Mouse (Mus musculus) hindbrain, embryonic 16.5 days (tissue): Measurements from ENCODE around the gene Ppp1cc. TPM values are rescaled to one million over a fixed set of nuclear protein-coding genes. Genes with fewer than 3 reads are reported as not detected.

Experiments used
- ATAC-seq: fragments of 200-750 bp; cut with Nextera tagmentation; 2 replicates; pipeline ENCODE4 v1.8.0; 2017; ENCODE audit warnings: moderate TSS enrichment, moderate library complexity
- H3K27ac ChIP-seq: fragments of 300-500 bp; sonication (generic); 2 replicates; pipeline ENCODE4 v1.5.1; 2014; ENCODE audit warnings: low read depth, mild to moderate bottlenecking, control low read depth, low read length, moderate library complexity
- H3K27me3 ChIP-seq: fragments of 300-500 bp; sonication (generic); replicated peaks from 2 replicates; pipeline ENCODE4 v1.6.1; 2014; ENCODE audit warnings: low read length; ENCODE audit not compliant: control insufficient read depth, insufficient read depth
- H3K36me3 ChIP-seq: fragments of 300-500 bp; sonication (generic); 2 replicates; pipeline ENCODE4 v1.6.1; 2014; ENCODE audit warnings: mild to moderate bottlenecking, low read length, moderate library complexity, mixed read lengths; ENCODE audit not compliant: control insufficient read depth, insufficient read depth
- H3K4me1 ChIP-seq: fragments of 300-500 bp; sonication (generic); 2 replicates; pipeline ENCODE4 v1.6.1; 2014; ENCODE audit warnings: low read depth, low read length; ENCODE audit not compliant: control insufficient read depth, insufficient read depth
- H3K4me2 ChIP-seq: fragments of 300-500 bp; sonication (generic); 2 replicates; pipeline ENCODE4 v1.6.1; 2014; ENCODE audit warnings: mild to moderate bottlenecking, low read length, control low read depth, moderate library complexity
- H3K4me3 ChIP-seq: fragments of 300-500 bp; sonication (generic); 2 replicates; pipeline ENCODE4 v1.5.1; 2014; ENCODE audit warnings: mild to moderate bottlenecking, low read length, control low read depth, moderate library complexity
- H3K9ac ChIP-seq: fragments of 300-500 bp; sonication (generic); 2 replicates; pipeline ENCODE4 v1.6.1; 2014; ENCODE audit warnings: low read depth, mild to moderate bottlenecking, control low read depth, low read length, moderate library complexity
- H3K9me3 ChIP-seq: fragments of 300-500 bp; sonication (generic); 2 replicates; pipeline ENCODE4 v1.6.1; 2014; ENCODE audit warnings: mild to moderate bottlenecking, low read length, moderate library complexity; ENCODE audit not compliant: control insufficient read depth
- WGBS: fragments of 180-500 bp; shearing (Covaris S2); extraction: QIAGEN DNeasy Blood & Tissue Kit; methylation state at CpG from one replicate; pipeline ENCODE4 v1.1.7; 2014; 5-methylcytosine and 5-hydroxymethylcytosine counted together
- polyA plus RNA-seq: library from polyadenylated mRNA; unstranded; fragments of >200 nt; fragmentation: Nextera tagmentation; extraction: Ambion mirVana; gene quantifications from 2 replicates; pipeline ENCODE4 v1.2.1, GENCODE M21; 2015

The Ppp1cc gene
- polyA plus RNA-seq, 1 experiment from 2014 or later: 185 TPM

DNA sequence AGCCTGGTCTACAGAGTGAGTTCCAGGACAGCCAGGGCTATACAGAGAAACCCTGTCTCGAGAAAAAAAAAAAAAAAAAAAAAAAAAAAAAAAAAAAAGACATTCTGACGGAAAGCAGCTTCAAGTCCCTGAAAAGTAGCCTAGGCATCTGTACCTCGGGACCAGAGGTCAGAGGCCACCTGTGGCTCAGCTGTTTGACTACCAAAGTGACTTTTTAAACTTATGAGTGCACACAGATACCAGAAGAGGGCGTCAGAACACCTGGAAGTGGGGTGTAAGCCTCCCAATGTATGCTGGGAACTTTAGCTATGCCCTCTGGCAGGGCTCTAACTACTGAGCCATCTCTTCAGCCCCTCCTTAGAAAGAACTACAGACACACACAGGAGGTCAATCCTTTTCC, 34.3 kb downstream of the Ppp1cc start:
- H3K27ac ChIP-seq: no peak overlapping the region
- WGBS: 52% methylated on average over 3 of the region's 4 CpGs

GRCm38 (mm10) chr5:122200872-122201271, 42.8 kb downstream of the Ppp1cc start:
- H3K4me3 ChIP-seq: no peak overlapping the region
- ATAC-seq: no peak
- WGBS: 88% methylated on average over 4 of the region's 4 CpGs

More for the DNA sequence above, 34.3 kb downstream of the Ppp1cc start:
- Histone ChIP-seq H3K4me2 (no peak overlapping the region), H3K4me3 (no peak overlapping the region), H3K36me3 (no peaks in the 10 kb centered on the region), H3K9me3 (no peaks in the 10 kb centered on the region), H3K9ac (no peak overlapping the region), H3K4me1 (no peaks in the 10 kb centered on the region), H3K27me3 (no peaks in the 10 kb centered on the region)
- ATAC-seq: no peak

GRCm38 (mm10) chr5:122201904-122202303, 43.8 kb downstream of the Ppp1cc start:
- 91% methylated on average over 6 of the region's 6 CpGs for WGBS
- no peak for ATAC-seq
- Histone ChIP-seq H3K4me1 (no peaks in the 10 kb centered on the region), H3K9me3 (peaks cover 4% of the 10 kb centered on the region; the same call in 1 of the 2 replicates), H3K27me3 (no peaks in the 10 kb centered on the region), H3K4me2 (no peak overlapping the region), H3K27ac (no peak overlapping the region), H3K4me3 (no peak overlapping the region), H3K9ac (no peak overlapping the region), H3K36me3 (no peaks in the 10 kb centered on the region)

More at GRCm38 (mm10) chr5:122200872-122201271, 42.8 kb downstream of the Ppp1cc start:
- no peaks in the 10 kb centered on the region for H3K27me3 ChIP-seq
- H3K36me3 ChIP-seq: no peaks in the 10 kb centered on the region
- peaks cover 4% of the 10 kb centered on the region; the same call in 1 of the 2 replicates for H3K9me3 ChIP-seq
- no peaks in the 10 kb centered on the region for H3K4me1 ChIP-seq
- H3K27ac ChIP-seq: no peak overlapping the region
- no peak overlapping the region for H3K9ac ChIP-seq
- no peak overlapping the region for H3K4me2 ChIP-seq

DNA sequence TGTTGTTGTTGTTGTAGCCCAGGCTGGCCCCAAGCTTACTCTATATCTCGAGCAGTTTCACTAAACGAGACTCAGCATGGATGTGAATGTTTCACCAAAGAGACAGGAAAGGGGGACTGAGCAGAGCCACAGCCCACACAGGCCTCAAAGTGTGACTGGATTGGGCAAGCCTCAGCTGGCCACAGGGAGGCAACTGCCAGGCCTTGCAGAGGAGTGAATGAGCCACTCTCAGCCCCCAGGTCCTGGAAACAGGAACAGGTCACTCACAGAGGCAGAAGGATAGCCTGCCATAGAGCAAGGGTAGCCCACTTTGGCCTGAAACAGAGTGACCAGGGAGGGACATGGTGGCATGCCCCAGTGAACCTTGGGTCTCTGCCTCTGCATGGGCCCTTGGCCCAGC, 46.1 kb downstream of the Ppp1cc start:
- WGBS: 81% methylated on average over 2 of the region's 2 CpGs
- no peaks in the 10 kb centered on the region for H3K27me3 ChIP-seq
- no peaks in the 10 kb centered on the region for H3K36me3 ChIP-seq
- ATAC-seq: no peak
- peaks cover 4% of the 10 kb centered on the region; the same call in 1 of the 2 replicates for H3K9me3 ChIP-seq
- H3K27ac ChIP-seq: no peak overlapping the region
- H3K4me2 ChIP-seq: no peak overlapping the region
- no peak overlapping the region for H3K9ac ChIP-seq
- no peaks in the 10 kb centered on the region for H3K4me1 ChIP-seq
- H3K4me3 ChIP-seq: no peak overlapping the region

- Histone ChIP-seq H3K9me3 (no peaks in the 10 kb centered on the region), H3K27me3 (no peaks in the 10 kb centered on the region), H3K27ac (no peak within 1 kb of the TSS), H3K36me3 (no peaks in the 10 kb centered on the region), H3K4me1 (no peaks in the 10 kb centered on the region; the same call in 1 of the 2 replicates), H3K9ac (no peak within 1 kb of the TSS), H3K4me3 (no peak within 1 kb of the TSS), H3K4me2 (no peak within 1 kb of the TSS)
- ATAC-seq: no peak
- WGBS: 87% methylated on average over 4 of the region's 4 CpGs
Observed at GRCm38 (mm10) chr5:122206475-122206874, 48.4 kb downstream of the Ppp1cc start, which contains the start of gene Hvcn1. Hvcn1 (plus strand) TSS chr5:122206804.

- Histone ChIP-seq H3K27me3 (no peaks in the 10 kb centered on the region), H3K9me3 (no peaks in the 10 kb centered on the region), H3K27ac (no peak overlapping the region), H3K4me2 (no peak overlapping the region), H3K36me3 (no peaks in the 10 kb centered on the region), H3K4me1 (no peaks in the 10 kb centered on the region; the same call in 1 of the 2 replicates), H3K4me3 (no peak overlapping the region), H3K9ac (no peak overlapping the region)
- ATAC-seq: no peak
- 49% methylated on average over 6 of the region's 6 CpGs for WGBS
Observed at GRCm38 (mm10) chr5:122208909-122209308, 50.8 kb downstream of the Ppp1cc start.

DNA sequence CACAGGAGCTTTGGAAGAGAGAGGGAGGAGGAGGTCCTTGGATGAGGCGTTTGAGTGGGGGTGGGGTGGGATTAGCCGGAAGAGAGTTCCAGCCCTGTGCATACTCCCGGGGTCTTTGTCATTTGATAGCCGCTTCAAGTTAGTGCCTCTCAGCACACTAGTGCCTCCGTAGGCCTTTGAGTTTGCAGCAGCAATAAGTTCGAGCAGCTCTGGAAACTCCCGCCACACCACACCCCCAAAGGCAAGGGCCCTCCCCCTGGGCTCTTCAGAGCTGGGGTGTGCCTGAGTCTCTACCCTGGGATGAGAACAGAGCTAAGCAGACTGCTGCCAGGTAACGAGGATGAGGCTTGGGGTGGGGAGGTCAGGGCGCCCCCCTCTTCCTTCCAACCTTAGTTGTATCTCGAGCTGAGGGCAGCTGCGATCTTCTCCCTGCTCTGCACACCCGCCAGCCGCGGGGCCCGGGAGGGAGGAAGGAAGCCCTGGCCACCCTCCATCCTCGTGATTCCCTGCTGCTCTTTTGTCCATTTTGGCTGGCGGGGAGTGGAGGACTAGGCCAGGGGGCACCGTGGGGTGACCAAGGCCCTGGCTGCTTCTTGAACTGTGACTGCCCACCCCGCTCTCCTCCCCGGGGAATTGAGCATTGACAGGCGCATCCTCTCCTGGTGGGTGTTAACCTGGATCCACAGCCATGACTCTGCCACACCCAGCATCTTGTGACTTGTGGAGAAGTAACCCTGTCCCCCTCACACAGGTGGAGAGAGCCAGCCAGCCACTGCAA, 51.7 kb downstream of the Ppp1cc start:
- H3K9ac ChIP-seq: 0 out of 2 replicates have a peak overlapping the region, but pooled peaks have one; percentile 13
- 6% methylated on average over 19 of the region's 21 CpGs for WGBS
- H3K27me3 ChIP-seq: no peaks in the 10 kb centered on the region
- no peaks in the 10 kb centered on the region; the same call in 1 of the 2 replicates for H3K4me1 ChIP-seq
- ATAC-seq: peak; percentile 48; the same call in 1 of the 2 replicates
- H3K4me3 ChIP-seq: peak overlapping the region; percentile 7
- H3K36me3 ChIP-seq: no peaks in the 10 kb centered on the region
- H3K27ac ChIP-seq: no peak overlapping the region
- no peaks in the 10 kb centered on the region for H3K9me3 ChIP-seq
- peak overlapping the region; percentile 50 for H3K4me2 ChIP-seq

GRCm38 (mm10) chr5:122210890-122211289, 52.8 kb downstream of the Ppp1cc start:
- no peak overlapping the region for H3K4me3 ChIP-seq
- H3K36me3 ChIP-seq: no peaks in the 10 kb centered on the region
- no peak overlapping the region for H3K27ac ChIP-seq
- H3K4me2 ChIP-seq: no peak overlapping the region
- H3K4me1 ChIP-seq: no peaks in the 10 kb centered on the region; the same call in 1 of the 2 replicates
- no peak for ATAC-seq
- no peaks in the 10 kb centered on the region for H3K9me3 ChIP-seq
- no peak overlapping the region for H3K9ac ChIP-seq
- H3K27me3 ChIP-seq: no peaks in the 10 kb centered on the region
- WGBS: 96% methylated on average over 8 of the region's 8 CpGs

DNA sequence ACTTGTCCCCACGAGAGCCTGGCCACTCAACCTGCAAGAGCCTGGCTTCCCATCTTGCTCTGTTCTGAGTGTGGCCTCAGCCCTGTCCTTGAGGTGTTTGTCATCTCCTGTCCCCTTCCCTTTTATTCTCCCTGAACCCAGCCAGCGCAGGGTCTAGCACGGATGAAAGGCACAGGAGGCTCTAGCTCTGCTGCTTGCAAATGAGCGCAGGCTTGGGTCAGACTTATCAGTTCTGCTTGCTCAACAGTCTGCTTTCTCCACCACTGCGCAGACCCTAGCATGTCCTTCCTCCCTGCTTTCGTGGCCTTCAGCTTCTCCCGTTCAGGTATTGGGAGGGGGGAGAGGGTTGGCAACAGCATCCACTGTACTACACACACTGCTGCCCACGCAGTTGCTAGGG, 54.0 kb downstream of the Ppp1cc start:
- Histone ChIP-seq H3K4me2 (no peak overlapping the region), H3K9ac (no peak overlapping the region)
- 84% methylated on average over 8 of the region's 8 CpGs for WGBS

More for the DNA sequence above, 54.0 kb downstream of the Ppp1cc start:
- no peaks in the 10 kb centered on the region for H3K27me3 ChIP-seq
- no peak overlapping the region for H3K4me3 ChIP-seq
- no peaks in the 10 kb centered on the region for H3K36me3 ChIP-seq
- H3K27ac ChIP-seq: no peak overlapping the region
- H3K9me3 ChIP-seq: no peaks in the 10 kb centered on the region
- no peak for ATAC-seq
- no peaks in the 10 kb centered on the region; the same call in 1 of the 2 replicates for H3K4me1 ChIP-seq
